Mouse (Mus musculus): ENCODE measurements around the gene Arl5b. TPM values are rescaled to one million over a fixed set of nuclear protein-coding genes. Genes with fewer than 3 reads are reported as not detected.

The Arl5b gene
- total and polyA plus RNA-seq, 2 experiments from 2014 or later = 13.1 to 41.1 TPM

DNA sequence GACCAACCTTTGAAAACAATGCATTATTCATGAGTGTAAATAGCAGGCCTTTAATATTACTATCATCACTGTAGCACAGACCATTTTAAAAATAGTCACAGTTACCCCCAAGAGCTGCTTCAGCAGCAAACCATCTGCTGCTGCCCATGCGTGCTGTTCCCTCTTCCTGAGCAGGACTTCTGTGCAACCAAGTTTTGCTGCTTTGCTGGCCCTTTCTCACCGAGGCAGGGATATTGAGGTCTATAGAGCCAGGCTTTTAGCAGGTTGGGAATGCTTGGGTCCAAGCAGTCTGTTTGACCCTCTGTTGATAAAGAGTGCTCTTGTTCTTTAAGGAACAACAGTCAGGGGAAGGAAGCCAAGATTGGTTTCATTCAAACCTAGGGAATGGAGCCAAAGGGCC is 16.3 kb downstream of the Arl5b start:
- H3K9ac ChIP-seq = no peak overlapping the region
- H3K36me3 ChIP-seq (ENCODE audit: insufficient read depth) = peaks cover 11% of the 10 kb centered on the region
- no peak overlapping the region for H3K4me2 ChIP-seq (ENCODE audit: low read depth)
- no peak overlapping the region; the same call in 1 of the 2 replicates for H3K27ac ChIP-seq (ENCODE audit: low read depth, low read length)
- no peak overlapping the region for H3K4me3 ChIP-seq (ENCODE audit: low read depth, low read length)
- no peaks in the 10 kb centered on the region for H3K9me3 ChIP-seq (ENCODE audit: low read length)
- H3K4me1 ChIP-seq (ENCODE audit: insufficient read depth) = peaks cover 4% of the 10 kb centered on the region; the same call in 1 of the 2 replicates
- no peak for TF ChIP-seq CTCF (IDR thresholded peaks at IDR 0.05; ENCODE audit: low read depth)
- WGBS = 48% methylated on average over 2 of the region's 2 CpGs
- DNase-seq = no peak
- no peaks in the 10 kb centered on the region for H3K27me3 ChIP-seq (ENCODE audit: insufficient read depth, low read length)
- no peak for ATAC-seq

GRCm38 (mm10) chr2:15067091-15067490 is 17.9 kb downstream of the Arl5b start:
- no peaks in the 10 kb centered on the region for H3K9me3 ChIP-seq (ENCODE audit: low read length)
- WGBS = 70% methylated on average over 5 of the region's 5 CpGs
- no peak for ATAC-seq

GRCm38 (mm10) chr2:15083702-15084101 is 34.5 kb downstream of the Arl5b start:
- Histone ChIP-seq H3K4me3 (ENCODE audit: low read depth, low read length) (no peak overlapping the region), H3K4me1 (ENCODE audit: insufficient read depth) (no peaks in the 10 kb centered on the region), H3K9me3 (ENCODE audit: low read length) (no peaks in the 10 kb centered on the region), H3K9ac (no peak overlapping the region), H3K27me3 (ENCODE audit: insufficient read depth, low read length) (no peaks in the 10 kb centered on the region), H3K36me3 (ENCODE audit: insufficient read depth) (peaks cover 9% of the 10 kb centered on the region; the same call in 1 of the 2 replicates), H3K4me2 (ENCODE audit: low read depth) (no peak overlapping the region), H3K27ac (ENCODE audit: low read depth, low read length) (no peak overlapping the region)
- no peak for TF ChIP-seq CTCF (IDR thresholded peaks at IDR 0.05; ENCODE audit: low read depth)
- no peak for DNase-seq
- ATAC-seq = no peak
- WGBS = 100% methylated on average over 2 of the region's 2 CpGs

More at GRCm38 (mm10) chr2:15067091-15067490, 17.9 kb downstream of the Arl5b start:
- no peak for TF ChIP-seq CTCF (IDR thresholded peaks at IDR 0.05; ENCODE audit: low read depth)
- Histone ChIP-seq H3K27me3 (ENCODE audit: insufficient read depth, low read length) (no peaks in the 10 kb centered on the region), H3K27ac (ENCODE audit: low read depth, low read length) (no peak overlapping the region), H3K4me2 (ENCODE audit: low read depth) (no peak overlapping the region), H3K4me3 (ENCODE audit: low read depth, low read length) (no peak overlapping the region), H3K36me3 (ENCODE audit: insufficient read depth) (peaks cover 14% of the 10 kb centered on the region), H3K4me1 (ENCODE audit: insufficient read depth) (peaks cover 4% of the 10 kb centered on the region; the same call in 1 of the 2 replicates), H3K9ac (no peak overlapping the region)
- DNase-seq = no peak

DNA sequence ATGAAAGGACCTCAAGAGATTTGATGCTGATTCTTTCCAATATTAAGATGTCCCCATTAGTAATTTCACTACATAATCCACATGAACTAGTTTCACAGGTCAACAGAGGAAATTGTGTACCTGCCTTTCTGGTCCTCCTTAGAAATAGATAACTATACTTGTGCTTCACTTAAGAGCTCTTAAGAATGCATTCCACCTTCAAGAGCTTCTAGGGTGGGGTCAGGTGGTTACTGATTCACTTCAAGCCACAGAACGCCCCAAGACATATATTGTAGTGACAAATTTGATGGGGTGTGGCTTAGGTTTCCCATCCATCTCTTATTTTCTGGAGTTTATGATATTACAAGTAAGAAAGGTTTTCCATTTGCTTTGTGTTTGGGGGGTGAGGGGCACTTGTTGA is 38.1 kb downstream of the Arl5b start:
- Histone ChIP-seq H3K4me2 (ENCODE audit: low read depth) (no peak overlapping the region), H3K36me3 (ENCODE audit: insufficient read depth) (no peaks in the 10 kb centered on the region), H3K9me3 (ENCODE audit: low read length) (no peaks in the 10 kb centered on the region), H3K4me3 (ENCODE audit: low read depth, low read length) (no peak overlapping the region), H3K27me3 (ENCODE audit: insufficient read depth, low read length) (no peaks in the 10 kb centered on the region), H3K27ac (ENCODE audit: low read depth, low read length) (no peak overlapping the region), H3K4me1 (ENCODE audit: insufficient read depth) (no peaks in the 10 kb centered on the region), H3K9ac (no peak overlapping the region)
- WGBS = 94% methylated on average over 1 of the region's 1 CpGs
- DNase-seq (no peak), ATAC-seq (no peak)
- no peak for TF ChIP-seq CTCF (IDR thresholded peaks at IDR 0.05; ENCODE audit: low read depth)

- Histone ChIP-seq H3K36me3 (ENCODE audit: insufficient read depth) (no peaks in the 10 kb centered on the region), H3K4me1 (ENCODE audit: insufficient read depth) (no peaks in the 10 kb centered on the region), H3K27ac (ENCODE audit: low read depth, low read length) (no peak overlapping the region), H3K4me2 (ENCODE audit: low read depth) (no peak overlapping the region), H3K9ac (no peak overlapping the region), H3K27me3 (ENCODE audit: insufficient read depth, low read length) (no peaks in the 10 kb centered on the region), H3K9me3 (ENCODE audit: low read length) (no peaks in the 10 kb centered on the region), H3K4me3 (ENCODE audit: low read depth, low read length) (no peak overlapping the region)
- peak; percentile 59 for TF ChIP-seq CTCF (IDR thresholded peaks at IDR 0.05; ENCODE audit: low read depth)
- 54% methylated on average over 3 of the region's 3 CpGs for WGBS
- DNase-seq (peak; percentile 29), ATAC-seq (peak; percentile 53; the same call in 1 of the 2 replicates)
These were observed 47.4 kb downstream of the Arl5b start for GRCm38 (mm10) chr2:15096514-15097090.

DNA sequence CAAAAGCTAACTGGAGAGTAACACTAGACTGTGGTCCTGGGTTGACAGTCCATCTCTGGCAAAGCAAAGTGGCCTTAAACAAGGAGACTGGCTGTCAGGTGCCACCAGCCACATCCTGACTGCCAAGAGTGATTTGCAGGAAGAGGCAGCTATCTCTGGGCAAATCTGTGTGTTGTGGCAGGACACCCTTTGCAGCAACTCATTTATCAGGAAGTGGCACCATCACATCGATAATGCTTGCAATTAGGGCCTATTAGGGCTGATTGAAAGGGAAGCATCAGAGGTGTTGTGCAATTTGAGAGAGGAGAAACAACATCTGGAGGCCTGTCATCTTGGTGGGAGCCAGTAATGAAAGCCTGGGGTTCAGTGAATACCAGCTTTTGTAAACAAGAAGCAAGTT is 55.2 kb downstream of the Arl5b start:
- no peak for ATAC-seq
- TF ChIP-seq CTCF (IDR thresholded peaks at IDR 0.05; ENCODE audit: low read depth) = no peak
- no peak for DNase-seq
- no peak overlapping the region for H3K4me3 ChIP-seq (ENCODE audit: low read depth, low read length)
- WGBS = 75% methylated on average over 1 of the region's 1 CpGs
- H3K9me3 ChIP-seq (ENCODE audit: low read length) = no peaks in the 10 kb centered on the region
- H3K4me1 ChIP-seq (ENCODE audit: insufficient read depth) = no peaks in the 10 kb centered on the region
- no peak overlapping the region for H3K9ac ChIP-seq
- no peak overlapping the region for H3K27ac ChIP-seq (ENCODE audit: low read depth, low read length)
- H3K4me2 ChIP-seq (ENCODE audit: low read depth) = no peak overlapping the region
- H3K27me3 ChIP-seq (ENCODE audit: insufficient read depth, low read length) = no peaks in the 10 kb centered on the region
- no peaks in the 10 kb centered on the region for H3K36me3 ChIP-seq (ENCODE audit: insufficient read depth)

GRCm38 (mm10) chr2:15111290-15111689 is 62.1 kb downstream of the Arl5b start:
- H3K4me3 ChIP-seq (ENCODE audit: low read depth, low read length) = no peak overlapping the region
- TF ChIP-seq CTCF (IDR thresholded peaks at IDR 0.05; ENCODE audit: low read depth) = no peak
- DNase-seq = no peak
- H3K4me1 ChIP-seq (ENCODE audit: insufficient read depth) = no peaks in the 10 kb centered on the region
- no peaks in the 10 kb centered on the region for H3K36me3 ChIP-seq (ENCODE audit: insufficient read depth)
- 69% methylated on average over 2 of the region's 2 CpGs for WGBS
- no peaks in the 10 kb centered on the region for H3K9me3 ChIP-seq (ENCODE audit: low read length)
- no peaks in the 10 kb centered on the region for H3K27me3 ChIP-seq (ENCODE audit: insufficient read depth, low read length)
- ATAC-seq = no peak
- H3K4me2 ChIP-seq (ENCODE audit: low read depth) = no peak overlapping the region
- no peak overlapping the region for H3K9ac ChIP-seq
- no peak overlapping the region for H3K27ac ChIP-seq (ENCODE audit: low read depth, low read length)
